Mouse (Mus musculus) gastrocnemius, postnatal 25 days (tissue): ENCODE data around the gene Lipc. TPM values are rescaled to one million over a fixed set of nuclear protein-coding genes. Genes with fewer than 3 reads are reported as not detected.

Experiments
- DNase-seq: peaks from one replicate; pipeline ENCODE4 v3.0.0; 2022
- total RNA-seq, 2 experiments: library from RNA; stranded (reverse); gene quantifications; 1 replicate in 1 of 2; 2 replicates in 1 of 2; pipeline ENCODE4 v1.2.3; 2021

Gene Lipc
- total RNA-seq, 2 experiments from 2014 or later, result not detected

GRCm38 (mm10) chr9:70914659-70915355 is 37.2 kb downstream of the Lipc start:
- no peak for DNase-seq

- DNase-seq, result no peak
Measured at GRCm38 (mm10) chr9:70911163-70911562, 40.9 kb downstream of the Lipc start.

GRCm38 (mm10) chr9:70910351-70910750 is 41.7 kb downstream of the Lipc start:
- peak; percentile 29 for DNase-seq

- DNase-seq, result no peak
Measured at GRCm38 (mm10) chr9:70902821-70903730, 49.0 kb downstream of the Lipc start.

- no peak for DNase-seq
Measured at GRCm38 (mm10) chr9:70894201-70894600, 57.8 kb downstream of the Lipc start.

- no peak for DNase-seq
Measured at GRCm38 (mm10) chr9:70893526-70893925, 58.5 kb downstream of the Lipc start.

GRCm38 (mm10) chr9:70892627-70893026 is 59.4 kb downstream of the Lipc start:
- no peak for DNase-seq

GRCm38 (mm10) chr9:70891431-70892133 is 60.4 kb downstream of the Lipc start:
- no peak for DNase-seq

GRCm38 (mm10) chr9:70890736-70891135 is 61.3 kb downstream of the Lipc start:
- no peak for DNase-seq

- DNase-seq, result no peak
Measured at GRCm38 (mm10) chr9:70888969-70889368, 63.1 kb downstream of the Lipc start.

GRCm38 (mm10) chr9:70888556-70888955 is 63.5 kb downstream of the Lipc start:
- no peak for DNase-seq

- no peak for DNase-seq
Measured at GRCm38 (mm10) chr9:70881982-70882381, 70.0 kb downstream of the Lipc start.

- no peak for DNase-seq
Measured at GRCm38 (mm10) chr9:70878823-70879222, 73.2 kb downstream of the Lipc start.

GRCm38 (mm10) chr9:70878157-70878556 is 73.9 kb downstream of the Lipc start:
- DNase-seq, result no peak

- DNase-seq, result no peak
Measured at GRCm38 (mm10) chr9:70875490-70875889, 76.5 kb downstream of the Lipc start.

- DNase-seq, result no peak
Measured at GRCm38 (mm10) chr9:70875059-70875458, 77.0 kb downstream of the Lipc start.

GRCm38 (mm10) chr9:70872675-70873074 is 79.4 kb downstream of the Lipc start:
- no peak for DNase-seq

- DNase-seq, result no peak
Measured at GRCm38 (mm10) chr9:70870326-70870725, 81.7 kb downstream of the Lipc start.

- no peak for DNase-seq
Measured at GRCm38 (mm10) chr9:70869169-70869873, 82.7 kb downstream of the Lipc start.

GRCm38 (mm10) chr9:70867381-70867780 is 84.6 kb downstream of the Lipc start:
- DNase-seq, result no peak

GRCm38 (mm10) chr9:70864039-70864438 is 88.0 kb downstream of the Lipc start:
- no peak for DNase-seq

GRCm38 (mm10) chr9:70863299-70863698 is 88.7 kb downstream of the Lipc start:
- DNase-seq, result peak; percentile 58
